Mouse (Mus musculus): Measurements from ENCODE around the gene Tprn.

DNA sequence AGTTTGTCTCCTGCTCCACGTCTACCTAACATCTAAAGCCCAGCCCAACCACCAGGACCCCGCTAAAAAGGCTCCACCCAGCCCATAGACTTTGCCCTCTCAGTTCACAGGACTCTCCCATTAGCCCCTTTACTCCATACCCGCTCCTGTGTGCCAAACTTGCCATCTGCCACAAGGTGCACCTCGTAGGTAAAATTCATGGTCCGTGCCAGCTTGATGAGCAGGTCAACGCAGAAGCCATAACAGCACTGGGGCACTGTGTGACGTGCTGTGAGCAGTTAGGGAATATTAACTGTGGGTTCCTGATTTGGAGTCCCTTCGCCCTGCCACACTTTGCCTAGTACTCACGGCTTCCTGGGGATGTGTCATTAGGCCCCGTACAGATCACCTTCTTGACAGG, 35.6 kb downstream of the Tprn start:
- TF ChIP-seq GATA1 (IDR thresholded peaks at IDR 0.05; ENCODE audit: low read length) (no peak), TAL1 (IDR thresholded peaks at IDR 0.05; ENCODE audit: low read length) (no peak)

Data from erythroblast, embryonic 14.5 days (primary cell).